Mouse (Mus musculus) brain, embryonic 14.5 days (tissue): ENCODE results near the gene Emp3.

Experiments used
- CTCF ChIP-seq: fragments of 200-500 bp; IDR thresholded peaks from 2 replicates; pipeline ENCODE4 v1.5.1; 2012; ENCODE audit warnings: inconsistent platforms, mild to moderate bottlenecking, moderate library complexity, borderline replicate concordance; ENCODE audit not compliant: insufficient read depth, insufficient read length; ENCODE audit errors: extremely low read depth
- POLR2A ChIP-seq: fragments of 200-500 bp; IDR thresholded peaks from 2 replicates; pipeline ENCODE4 v1.6.1; 2012; ENCODE audit warnings: mild to moderate bottlenecking, inconsistent platforms, borderline replicate concordance; ENCODE audit not compliant: poor library complexity, insufficient read depth, insufficient read length, severe bottlenecking; ENCODE audit errors: extremely low read depth

DNA sequence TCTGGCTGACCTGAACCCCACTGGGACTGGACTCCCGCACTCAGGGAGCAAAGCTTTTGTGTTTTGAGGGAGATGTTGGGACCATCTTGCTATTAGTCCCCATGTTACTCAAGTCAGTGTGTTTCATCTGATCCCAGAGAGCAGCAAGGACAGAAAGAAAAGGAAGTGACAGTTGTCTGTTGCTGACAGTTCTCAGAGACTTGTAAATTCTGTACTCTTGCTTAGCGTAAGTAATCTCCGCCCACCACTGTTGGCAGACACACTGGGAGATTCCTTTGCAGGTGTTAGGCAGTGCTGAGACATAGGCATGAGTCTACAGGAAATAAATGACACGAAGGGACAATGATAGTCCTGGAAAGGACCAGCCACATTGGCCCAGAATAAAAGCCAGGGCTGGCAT, 35.4 kb upstream of the Emp3 start:
- no peak for TF ChIP-seq CTCF
- TF ChIP-seq POLR2A = no peak
